Mouse (Mus musculus): ENCODE data around the gene Smad6. TPM values are rescaled to one million over a fixed set of nuclear protein-coding genes. Genes with fewer than 3 reads are reported as not detected.

The Smad6 gene
- polyA plus RNA-seq, 1 experiment from 2014 or later = 47.2 TPM

GRCm38 (mm10) chr9:63959933-63960828, 61.7 kb downstream of the Smad6 start:
- H3K27ac ChIP-seq = peak overlapping the region; percentile 90
- no peak for DNase-seq (ENCODE audit: low spot score)
- H3K4me3 ChIP-seq = peak overlapping the region; percentile 42
- H3K4me1 ChIP-seq = peaks cover 98% of the 10 kb centered on the region
- no peaks in the 10 kb centered on the region for H3K27me3 ChIP-seq (ENCODE audit: insufficient read depth, poor library complexity, severe bottlenecking)
- 3% methylated on average over 21 of the region's 21 CpGs for WGBS
- H3K9me3 ChIP-seq = no peaks in the 10 kb centered on the region
- peaks cover 27% of the 10 kb centered on the region for H3K36me3 ChIP-seq

GRCm38 (mm10) chr9:63959129-63959932, 62.5 kb downstream of the Smad6 start:
- Histone ChIP-seq H3K4me3 (peak overlapping the region; percentile 42), H3K36me3 (peaks cover 24% of the 10 kb centered on the region), H3K4me1 (peaks cover 98% of the 10 kb centered on the region), H3K9me3 (no peaks in the 10 kb centered on the region), H3K27ac (peak overlapping the region; percentile 90), H3K27me3 (ENCODE audit: insufficient read depth, poor library complexity, severe bottlenecking) (no peaks in the 10 kb centered on the region)
- DNase-seq (ENCODE audit: low spot score) = no peak
- WGBS = 24% methylated on average over 17 of the region's 17 CpGs

GRCm38 (mm10) chr9:63958337-63959030, 63.4 kb downstream of the Smad6 start:
- 12% methylated on average over 15 of the region's 15 CpGs for WGBS
- no peak for DNase-seq (ENCODE audit: low spot score)

GRCm38 (mm10) chr9:63957647-63958185, 64.1 kb downstream of the Smad6 start:
- WGBS = 59% methylated on average over 11 of the region's 11 CpGs
- no peaks in the 10 kb centered on the region for H3K9me3 ChIP-seq
- H3K27me3 ChIP-seq (ENCODE audit: insufficient read depth, poor library complexity, severe bottlenecking) = no peaks in the 10 kb centered on the region
- DNase-seq (ENCODE audit: low spot score) = no peak
- peak overlapping the region; percentile 90 for H3K27ac ChIP-seq
- H3K4me3 ChIP-seq = 0 out of 2 replicates have a peak overlapping the region, but pooled peaks have one; percentile 38
- peaks cover 31% of the 10 kb centered on the region for H3K36me3 ChIP-seq
- H3K4me1 ChIP-seq = peaks cover 95% of the 10 kb centered on the region

More at GRCm38 (mm10) chr9:63958337-63959030, 63.4 kb downstream of the Smad6 start:
- Histone ChIP-seq H3K4me3 (peak overlapping the region; percentile 38), H3K9me3 (no peaks in the 10 kb centered on the region), H3K4me1 (peaks cover 98% of the 10 kb centered on the region), H3K27me3 (ENCODE audit: insufficient read depth, poor library complexity, severe bottlenecking) (no peaks in the 10 kb centered on the region), H3K36me3 (peaks cover 29% of the 10 kb centered on the region), H3K27ac (peak overlapping the region; percentile 90)

- Histone ChIP-seq H3K27ac (peak overlapping the region; percentile 73; the same call in 1 of the 2 replicates), H3K4me3 (no peak overlapping the region), H3K9me3 (no peaks in the 10 kb centered on the region), H3K4me1 (peaks cover 97% of the 10 kb centered on the region), H3K36me3 (peaks cover 43% of the 10 kb centered on the region), H3K27me3 (ENCODE audit: insufficient read depth, poor library complexity, severe bottlenecking) (no peaks in the 10 kb centered on the region)
- WGBS = 43% methylated on average over 9 of the region's 9 CpGs
- DNase-seq (ENCODE audit: low spot score) = no peak
Observed at GRCm38 (mm10) chr9:63956052-63956451, 65.8 kb downstream of the Smad6 start.

GRCm38 (mm10) chr9:63953691-63954090, 68.2 kb downstream of the Smad6 start:
- Histone ChIP-seq H3K4me1 (peaks cover 95% of the 10 kb centered on the region), H3K27ac (peak overlapping the region; percentile 72)
- 65% methylated on average over 35 of the region's 35 CpGs for WGBS

GRCm38 (mm10) chr9:63952591-63952990, 69.3 kb downstream of the Smad6 start:
- peaks cover 46% of the 10 kb centered on the region for H3K36me3 ChIP-seq
- WGBS = 69% methylated on average over 2 of the region's 2 CpGs
- H3K4me3 ChIP-seq = no peak overlapping the region
- H3K9me3 ChIP-seq = no peaks in the 10 kb centered on the region
- H3K4me1 ChIP-seq = peaks cover 91% of the 10 kb centered on the region
- DNase-seq (ENCODE audit: low spot score) = no peak
- H3K27me3 ChIP-seq (ENCODE audit: insufficient read depth, poor library complexity, severe bottlenecking) = no peaks in the 10 kb centered on the region
- H3K27ac ChIP-seq = peak overlapping the region; percentile 47; the same call in 1 of the 2 replicates

More at GRCm38 (mm10) chr9:63953691-63954090, 68.2 kb downstream of the Smad6 start:
- Histone ChIP-seq H3K36me3 (peaks cover 53% of the 10 kb centered on the region), H3K4me3 (no peak overlapping the region), H3K9me3 (no peaks in the 10 kb centered on the region), H3K27me3 (ENCODE audit: insufficient read depth, poor library complexity, severe bottlenecking) (no peaks in the 10 kb centered on the region)
- DNase-seq (ENCODE audit: low spot score) = peak; percentile 74

GRCm38 (mm10) chr9:63950357-63950756, 71.5 kb downstream of the Smad6 start:
- peaks cover 78% of the 10 kb centered on the region for H3K4me1 ChIP-seq
- peaks cover 36% of the 10 kb centered on the region for H3K36me3 ChIP-seq
- H3K27ac ChIP-seq = peak overlapping the region; percentile 65
- 24% methylated on average over 4 of the region's 4 CpGs for WGBS
- DNase-seq (ENCODE audit: low spot score) = peak; percentile 80
- H3K9me3 ChIP-seq = no peaks in the 10 kb centered on the region
- H3K4me3 ChIP-seq = no peak overlapping the region
- no peaks in the 10 kb centered on the region for H3K27me3 ChIP-seq (ENCODE audit: insufficient read depth, poor library complexity, severe bottlenecking)

GRCm38 (mm10) chr9:63949393-63949792, 72.5 kb downstream of the Smad6 start:
- WGBS = 57% methylated on average over 4 of the region's 4 CpGs
- peak overlapping the region; percentile 70 for H3K27ac ChIP-seq
- no peaks in the 10 kb centered on the region for H3K27me3 ChIP-seq (ENCODE audit: insufficient read depth, poor library complexity, severe bottlenecking)
- no peaks in the 10 kb centered on the region for H3K9me3 ChIP-seq
- peaks cover 33% of the 10 kb centered on the region for H3K36me3 ChIP-seq
- peak; percentile 77 for DNase-seq (ENCODE audit: low spot score)
- H3K4me1 ChIP-seq = peaks cover 68% of the 10 kb centered on the region
- H3K4me3 ChIP-seq = no peak overlapping the region

- no peaks in the 10 kb centered on the region for H3K27me3 ChIP-seq (ENCODE audit: insufficient read depth, poor library complexity, severe bottlenecking)
- 23% methylated on average over 2 of the region's 2 CpGs for WGBS
- DNase-seq (ENCODE audit: low spot score) = no peak
- no peak overlapping the region for H3K4me3 ChIP-seq
- H3K27ac ChIP-seq = peak overlapping the region; percentile 86
- no peaks in the 10 kb centered on the region for H3K36me3 ChIP-seq
- no peaks in the 10 kb centered on the region for H3K9me3 ChIP-seq
- H3K4me1 ChIP-seq = peaks cover 41% of the 10 kb centered on the region
Observed at GRCm38 (mm10) chr9:63942608-63942982, 79.3 kb downstream of the Smad6 start.

GRCm38 (mm10) chr9:63941747-63942607, 79.9 kb downstream of the Smad6 start:
- H3K27ac ChIP-seq = peak overlapping the region; percentile 86
- H3K27me3 ChIP-seq (ENCODE audit: insufficient read depth, poor library complexity, severe bottlenecking) = no peaks in the 10 kb centered on the region
- H3K36me3 ChIP-seq = no peaks in the 10 kb centered on the region
- no peak overlapping the region for H3K4me3 ChIP-seq
- WGBS = 31% methylated on average over 12 of the region's 12 CpGs
- peak; percentile 93 for DNase-seq (ENCODE audit: low spot score)
- H3K9me3 ChIP-seq = no peaks in the 10 kb centered on the region
- H3K4me1 ChIP-seq = peaks cover 42% of the 10 kb centered on the region

Data from heart, embryonic 10.5 days (tissue).